9 mouse cellular contexts compared by ENCODE assay signal in the genomic region with DNA sequence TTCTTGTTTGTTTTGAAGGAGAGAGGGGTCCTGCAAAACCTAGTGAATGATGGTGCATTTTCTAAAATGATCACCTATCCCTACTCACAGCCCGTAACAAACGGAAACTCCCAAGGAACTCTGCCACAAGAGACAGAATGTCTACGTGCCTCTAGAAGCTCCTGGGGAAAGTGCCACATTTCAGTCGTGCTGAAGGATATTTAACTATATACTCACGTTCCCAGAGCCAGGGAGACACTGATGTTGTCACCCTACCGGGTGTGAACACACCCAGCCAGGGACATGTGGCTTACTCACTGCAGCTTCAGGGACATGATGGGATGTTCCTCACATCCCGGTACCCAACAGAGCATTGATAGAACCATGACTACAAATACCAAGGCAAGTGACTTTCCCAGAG.
DNase-seq lines count a peak whose midpoint lies in the region; ATAC-seq lines count a peak whose summit lies in the region.
"Had no signal": no experiment of that assay in that cellular context is flagged by ENCODE, and none has a peak within 500 bp of the region (broad histone marks: within the 10 kb centered on the region; RNA-seq: fewer than 3 reads in every experiment).

No protein-coding gene starts in this region.

- H3K27me3 ChIP-seq in intestine, embryonic 15.5 days (replicated peaks): no peaks in the 10 kb centered on the region
- no peaks in the 10 kb centered on the region for H3K27me3 ChIP-seq in intestine, embryonic 16.5 days (replicated peaks; ENCODE audit: control insufficient read depth, insufficient read depth, low read length)
- peaks cover 16% of the 10 kb centered on the region; the same call in 1 of the 2 replicates for H3K27me3 ChIP-seq in hindbrain, embryonic 13.5 days
- no peaks in the 10 kb centered on the region for H3K27me3 ChIP-seq in stomach, embryonic 16.5 days (ENCODE audit: control insufficient read depth, insufficient read depth, low read length)
- H3K27me3 ChIP-seq: heart, embryonic 15.5 days had no signal

- peak; percentile 4 for DNase-seq in right cerebral cortex, postnatal 25 days
- DNase-seq in right cerebral cortex, postnatal 4 days: no peak
- no peak for DNase-seq in ovary, postnatal 14 days (ENCODE audit: low spot score)

- no peak overlapping the region for H3K9ac ChIP-seq in intestine, embryonic 15.5 days
- H3K9ac ChIP-seq in intestine, embryonic 16.5 days (ENCODE audit: low read depth, low read length): no peak overlapping the region
- no peak overlapping the region for H3K9ac ChIP-seq in hindbrain, embryonic 13.5 days
- no peak overlapping the region for H3K9ac ChIP-seq in stomach, embryonic 16.5 days (ENCODE audit: low read length)
- H3K9ac ChIP-seq: heart, embryonic 15.5 days; lung, embryonic 14.5 days had no signal

- no peak for ATAC-seq in intestine, embryonic 15.5 days
- ATAC-seq in intestine, embryonic 16.5 days: no peak
- no peak for ATAC-seq in hindbrain, embryonic 13.5 days (ENCODE audit: low FRiP score)
- no peak for ATAC-seq in stomach, embryonic 16.5 days (ENCODE audit: insufficient read depth, low FRiP score)

- no peak overlapping the region for H3K4me3 ChIP-seq in intestine, embryonic 15.5 days (replicated peaks)
- H3K4me3 ChIP-seq in intestine, embryonic 16.5 days (ENCODE audit: low read length): no peak overlapping the region
- no peak overlapping the region for H3K4me3 ChIP-seq in hindbrain, embryonic 13.5 days
- H3K4me3 ChIP-seq in stomach, embryonic 16.5 days (replicated peaks; ENCODE audit: low read length): no peak overlapping the region
- H3K4me3 ChIP-seq: heart, embryonic 15.5 days had no signal

- H3K27ac ChIP-seq in intestine, embryonic 15.5 days: no peak overlapping the region
- no peak overlapping the region for H3K27ac ChIP-seq in intestine, embryonic 16.5 days (ENCODE audit: low read length)
- H3K27ac ChIP-seq in hindbrain, embryonic 13.5 days: peak overlapping the region; percentile 45; the same call in 1 of the 2 replicates
- H3K27ac ChIP-seq in stomach, embryonic 16.5 days (ENCODE audit: low read length): no peak overlapping the region
- H3K27ac ChIP-seq: heart, embryonic 15.5 days had no signal

- 31% methylated on average over 7 of the region's 7 CpGs for WGBS in intestine, embryonic 15.5 days
- 28% methylated on average over 7 of the region's 7 CpGs for WGBS in intestine, embryonic 16.5 days
- 27% methylated on average over 7 of the region's 7 CpGs for WGBS in hindbrain, embryonic 13.5 days
- 35% methylated on average over 7 of the region's 7 CpGs for WGBS in stomach, embryonic 16.5 days

- H3K9me3 ChIP-seq in intestine, embryonic 15.5 days: no peaks in the 10 kb centered on the region
- H3K9me3 ChIP-seq in intestine, embryonic 16.5 days (ENCODE audit: control insufficient read depth, low read length): no peaks in the 10 kb centered on the region
- H3K9me3 ChIP-seq in hindbrain, embryonic 13.5 days: no peaks in the 10 kb centered on the region
- no peaks in the 10 kb centered on the region for H3K9me3 ChIP-seq in stomach, embryonic 16.5 days (replicated peaks; ENCODE audit: control insufficient read depth, low read length)
- H3K9me3 ChIP-seq: heart, embryonic 15.5 days had no signal

- peak overlapping the region; percentile 40; the same call in 1 of the 2 replicates for H3K4me2 ChIP-seq in intestine, embryonic 15.5 days (replicated peaks)
- H3K4me2 ChIP-seq in intestine, embryonic 16.5 days (ENCODE audit: low read depth, low read length): no peak overlapping the region
- peak overlapping the region; percentile 39 for H3K4me2 ChIP-seq in hindbrain, embryonic 13.5 days
- H3K4me2 ChIP-seq in stomach, embryonic 16.5 days (ENCODE audit: low read depth, low read length): peak overlapping the region; percentile 30; the same call in 1 of the 2 replicates

- H3K36me3 ChIP-seq in intestine, embryonic 15.5 days: no peaks in the 10 kb centered on the region
- no peaks in the 10 kb centered on the region for H3K36me3 ChIP-seq in intestine, embryonic 16.5 days (ENCODE audit: control insufficient read depth, insufficient read depth, low read length)
- H3K36me3 ChIP-seq in hindbrain, embryonic 13.5 days: no peaks in the 10 kb centered on the region
- H3K36me3 ChIP-seq in stomach, embryonic 16.5 days (ENCODE audit: control insufficient read depth, insufficient read depth, low read length): no peaks in the 10 kb centered on the region
- H3K36me3 ChIP-seq: heart, embryonic 15.5 days had no signal

- H3K4me1 ChIP-seq in intestine, embryonic 15.5 days (replicated peaks): no peaks in the 10 kb centered on the region
- no peaks in the 10 kb centered on the region for H3K4me1 ChIP-seq in intestine, embryonic 16.5 days (ENCODE audit: control insufficient read depth, insufficient read depth, low read length)
- peaks cover 20% of the 10 kb centered on the region for H3K4me1 ChIP-seq in hindbrain, embryonic 13.5 days (replicated peaks)
- H3K4me1 ChIP-seq in stomach, embryonic 16.5 days (ENCODE audit: control insufficient read depth, insufficient read depth, low read length): no peaks in the 10 kb centered on the region
- H3K4me1 ChIP-seq: heart, embryonic 15.5 days had no signal
